Mouse (Mus musculus) lung, postnatal 0 days (tissue): ENCODE results near the gene Naa35. TPM values are rescaled to one million over a fixed set of nuclear protein-coding genes. Genes with fewer than 3 reads are reported as not detected.
A peak's percentile ranks its signal among the peaks of the same experiment; 100 is the strongest.

Source experiments
- ATAC-seq: fragments of 200-750 bp; cut with Nextera tagmentation; 2 replicates; pipeline ENCODE4 v1.8.0; 2017; ENCODE audit warnings: moderate library complexity
- DNase-seq: peaks from one replicate; pipeline ENCODE4 v3.0.0-alpha.2; 2016; ENCODE audit warnings: low spot score
- H3K27ac ChIP-seq: fragments of 300-500 bp; sonication (generic); 2 replicates; pipeline ENCODE4 v1.5.1; 2014; ENCODE audit warnings: antibody characterized with exemption, mild to moderate bottlenecking, low read length, mixed read lengths
- H3K27me3 ChIP-seq: fragments of 300-500 bp; sonication (generic); replicated peaks from 2 replicates; pipeline ENCODE4 v1.6.1; 2014; ENCODE audit warnings: low read length, mixed read lengths; ENCODE audit not compliant: insufficient read depth
- H3K36me3 ChIP-seq: fragments of 300-500 bp; sonication (generic); 2 replicates; pipeline ENCODE4 v1.6.1; 2014; ENCODE audit warnings: low read length, mixed read lengths; ENCODE audit not compliant: insufficient read depth
- H3K4me1 ChIP-seq: fragments of 300-500 bp; sonication (generic); 2 replicates; pipeline ENCODE4 v1.6.1; 2014; ENCODE audit warnings: antibody characterized with exemption, low read depth, low read length, mixed read lengths; ENCODE audit not compliant: insufficient read depth
- H3K4me2 ChIP-seq: fragments of 300-500 bp; sonication (generic); replicated peaks from 2 replicates; pipeline ENCODE4 v1.6.1; 2014; ENCODE audit warnings: low read depth, mild to moderate bottlenecking, low read length, moderate library complexity, mixed read lengths
- H3K4me3 ChIP-seq: fragments of 300-500 bp; sonication (generic); 2 replicates; pipeline ENCODE4 v1.5.1; 2014; ENCODE audit warnings: low read depth, low read length
- H3K9ac ChIP-seq: fragments of 300-500 bp; sonication (generic); replicated peaks from 2 replicates; pipeline ENCODE4 v1.6.1; 2014; ENCODE audit warnings: low read depth, mild to moderate bottlenecking
- H3K9me3 ChIP-seq: fragments of 300-500 bp; sonication (generic); 2 replicates; pipeline ENCODE4 v1.6.1; 2016; ENCODE audit warnings: low read length, mixed read lengths
- CTCF ChIP-seq: IDR thresholded peaks from 2 replicates; pipeline ENCODE4 v1.5.1; 2016; ENCODE audit warnings: antibody characterized with exemption, mild to moderate bottlenecking
- EP300 ChIP-seq: IDR thresholded peaks from 2 replicates; pipeline ENCODE4 v1.6.1; 2016; ENCODE audit warnings: antibody characterized with exemption, mild to moderate bottlenecking, control low read depth
- WGBS: fragments of 180-500 bp; shearing (Covaris S2); extraction: QIAGEN DNeasy Blood & Tissue Kit; methylation state at CpG from one replicate; pipeline ENCODE4 v1.1.7; 2014; 5-methylcytosine and 5-hydroxymethylcytosine counted together
- polyA plus RNA-seq: library from polyadenylated mRNA; unstranded; fragments of >200 nt; fragmentation: Nextera tagmentation; extraction: Ambion mirVana; gene quantifications from 2 replicates; pipeline ENCODE4 v1.2.1, GENCODE M21; 2015

Gene Naa35
- polyA plus RNA-seq, 1 experiment from 2014 or later: 43.3 TPM

- no peak overlapping the region for H3K27ac ChIP-seq
- no peak overlapping the region for H3K4me2 ChIP-seq
- no peaks in the 10 kb centered on the region for H3K4me1 ChIP-seq
- DNase-seq: no peak
- no peak overlapping the region for H3K4me3 ChIP-seq
- H3K9me3 ChIP-seq: no peaks in the 10 kb centered on the region
- WGBS: 92% methylated on average over 12 of the region's 12 CpGs
- H3K9ac ChIP-seq: no peak overlapping the region
- H3K36me3 ChIP-seq: peaks cover 6% of the 10 kb centered on the region; the same call in 1 of the 2 replicates
- TF ChIP-seq CTCF (no peak), EP300 (no peak)
- no peak for ATAC-seq
- H3K27me3 ChIP-seq: no peaks in the 10 kb centered on the region
Measured at GRCm38 (mm10) chr13:59661966-59662365, 76.9 kb downstream of the Naa35 start.

DNA sequence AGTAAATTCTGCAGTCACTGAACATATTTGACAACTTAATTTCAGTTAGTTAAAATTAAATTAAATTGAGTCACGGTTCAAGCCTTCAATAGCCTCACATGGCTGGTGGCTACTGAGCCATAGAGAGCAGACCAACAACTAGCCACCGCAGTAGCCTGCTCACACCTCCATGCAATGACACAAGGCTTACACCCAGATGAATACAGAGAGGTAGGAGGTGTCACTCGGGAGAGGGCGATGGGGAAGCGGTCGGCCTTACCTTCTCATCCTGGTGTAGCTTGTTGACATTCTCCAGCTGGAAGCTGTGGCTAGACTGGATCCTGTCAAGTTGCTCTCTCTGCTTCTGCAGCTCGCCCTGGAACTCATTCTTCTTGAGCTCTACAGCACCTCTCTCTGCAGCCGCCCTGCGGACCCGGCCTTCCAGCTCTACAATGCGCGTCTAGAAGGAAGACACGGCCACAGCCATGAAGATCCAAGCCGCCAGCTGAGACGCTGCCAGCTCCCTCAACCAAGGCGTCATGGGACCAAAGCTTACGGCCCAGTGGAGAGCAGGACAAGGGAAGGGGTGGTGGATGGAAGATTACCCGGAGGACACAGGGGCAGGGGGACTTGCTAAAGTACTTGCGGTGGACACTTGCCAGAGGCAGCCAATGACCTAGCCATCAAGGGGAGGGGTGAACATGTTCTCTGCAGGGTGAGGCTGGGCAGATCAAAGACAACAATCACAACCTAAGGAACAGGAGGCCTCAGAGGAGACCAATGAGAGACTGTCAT lies 79.1 kb downstream of the Naa35 start:
- H3K27me3 ChIP-seq: no peaks in the 10 kb centered on the region
- H3K4me3 ChIP-seq: no peak overlapping the region
- H3K4me2 ChIP-seq: no peak overlapping the region
- no peak overlapping the region for H3K9ac ChIP-seq
- 88% methylated on average over 19 of the region's 19 CpGs for WGBS
- no peak for ATAC-seq
- no peak for DNase-seq
- TF ChIP-seq EP300 (no peak), CTCF (no peak)
- no peaks in the 10 kb centered on the region; the same call in 1 of the 2 replicates for H3K4me1 ChIP-seq
- H3K27ac ChIP-seq: peak overlapping the region; percentile 9; the same call in 1 of the 2 replicates
- H3K36me3 ChIP-seq: peaks cover 6% of the 10 kb centered on the region; the same call in 1 of the 2 replicates
- H3K9me3 ChIP-seq: no peaks in the 10 kb centered on the region

DNA sequence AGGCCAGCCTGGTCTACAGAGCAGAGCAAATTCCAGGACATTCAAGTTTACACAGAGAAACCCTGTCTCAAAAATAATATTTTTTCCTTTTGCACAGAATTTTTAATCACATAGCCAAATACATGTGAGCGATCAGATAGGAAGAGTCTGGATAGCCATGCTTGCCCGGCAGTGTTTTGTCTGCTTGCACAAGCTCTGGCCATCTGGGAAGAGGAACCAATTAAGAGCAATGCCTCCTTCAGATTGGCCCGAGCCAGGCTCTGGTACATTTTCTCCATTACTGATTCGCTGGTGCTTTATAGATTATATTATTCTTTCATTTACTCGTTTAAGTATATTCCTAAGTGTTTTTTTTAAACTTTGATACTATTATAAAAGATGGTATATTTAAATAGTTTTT lies 82.7 kb downstream of the Naa35 start:
- no peak for ATAC-seq
- WGBS: 81% methylated on average over 5 of the region's 5 CpGs
- no peak overlapping the region for H3K27ac ChIP-seq

GRCm38 (mm10) chr13:59668501-59669093 lies 83.5 kb downstream of the Naa35 start:
- Histone ChIP-seq H3K27ac (peak overlapping the region; percentile 60), H3K4me3 (no peak overlapping the region), H3K9me3 (no peaks in the 10 kb centered on the region), H3K4me2 (no peak overlapping the region; the same call in 1 of the 2 replicates), H3K9ac (no peak overlapping the region), H3K27me3 (no peaks in the 10 kb centered on the region), H3K4me1 (no peaks in the 10 kb centered on the region; the same call in 1 of the 2 replicates), H3K36me3 (peaks cover 6% of the 10 kb centered on the region; the same call in 1 of the 2 replicates)
- ATAC-seq: peak; percentile 85
- TF ChIP-seq CTCF: no peak
- peak; percentile 56 for TF ChIP-seq EP300
- peak; percentile 69 for DNase-seq
- 14% methylated on average over 11 of the region's 11 CpGs for WGBS

More for the DNA sequence above, 82.7 kb downstream of the Naa35 start:
- Histone ChIP-seq H3K36me3 (peaks cover 6% of the 10 kb centered on the region; the same call in 1 of the 2 replicates), H3K4me1 (no peaks in the 10 kb centered on the region; the same call in 1 of the 2 replicates), H3K9me3 (no peaks in the 10 kb centered on the region), H3K4me2 (no peak overlapping the region), H3K27me3 (no peaks in the 10 kb centered on the region), H3K9ac (no peak overlapping the region), H3K4me3 (no peak overlapping the region)
- no peak for DNase-seq
- TF ChIP-seq CTCF: no peak
- no peak for TF ChIP-seq EP300

DNA sequence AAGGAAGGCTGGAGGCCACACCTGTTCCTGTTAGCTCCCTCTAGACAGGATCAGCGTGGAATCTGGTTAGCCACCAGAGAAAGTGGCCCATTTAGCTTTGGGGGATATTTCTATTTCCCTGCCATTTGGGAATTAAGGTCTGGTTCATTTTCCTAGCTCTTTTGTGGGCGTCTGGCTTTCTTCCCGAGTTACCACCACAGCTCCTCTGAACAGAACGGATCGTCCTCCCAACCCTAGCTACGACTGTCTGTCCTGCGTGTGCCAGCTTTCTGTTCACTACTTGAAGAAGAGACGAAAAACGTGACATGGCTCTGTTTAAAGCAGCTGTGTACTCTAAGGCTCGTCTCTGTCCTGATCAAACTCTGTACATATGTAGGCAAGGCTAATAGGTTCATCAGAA lies 84.9 kb downstream of the Naa35 start:
- DNase-seq (no peak), ATAC-seq (no peak)
- H3K9ac ChIP-seq: no peak overlapping the region
- no peak overlapping the region for H3K4me3 ChIP-seq
- H3K4me2 ChIP-seq: no peak overlapping the region
- H3K27me3 ChIP-seq: no peaks in the 10 kb centered on the region
- H3K27ac ChIP-seq: no peak overlapping the region
- peaks cover 7% of the 10 kb centered on the region; the same call in 1 of the 2 replicates for H3K4me1 ChIP-seq
- WGBS: 89% methylated on average over 10 of the region's 10 CpGs
- TF ChIP-seq CTCF (no peak), EP300 (no peak)
- no peaks in the 10 kb centered on the region for H3K9me3 ChIP-seq
- H3K36me3 ChIP-seq: no peaks in the 10 kb centered on the region; the same call in 1 of the 2 replicates

DNA sequence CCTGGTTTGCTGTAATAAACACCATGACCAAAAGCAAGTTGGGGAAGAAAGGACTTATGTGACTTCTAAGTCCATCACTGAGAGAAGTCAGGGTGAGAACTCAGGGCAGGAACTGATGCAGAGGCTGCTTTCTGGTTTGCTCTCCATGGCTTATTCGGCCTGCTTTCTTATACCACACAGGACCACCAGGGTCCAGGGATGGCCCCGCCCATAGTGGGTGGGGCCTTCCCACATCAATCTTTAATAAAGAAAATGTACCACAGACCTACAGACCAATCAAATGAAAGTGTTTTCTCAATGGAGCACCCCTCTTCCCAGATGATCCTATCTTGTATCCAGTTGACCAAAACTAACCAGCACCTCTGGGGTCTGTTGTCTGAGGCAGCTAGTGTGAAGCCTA lies 86.5 kb downstream of the Naa35 start:
- Histone ChIP-seq H3K4me1 (peaks cover 7% of the 10 kb centered on the region; the same call in 1 of the 2 replicates), H3K9ac (no peak overlapping the region), H3K4me3 (no peak overlapping the region), H3K27ac (no peak overlapping the region), H3K27me3 (no peaks in the 10 kb centered on the region), H3K9me3 (no peaks in the 10 kb centered on the region), H3K36me3 (no peaks in the 10 kb centered on the region), H3K4me2 (no peak overlapping the region)
- DNase-seq (no peak), ATAC-seq (no peak)
- TF ChIP-seq CTCF: no peak
- no peak for TF ChIP-seq EP300
- 70% methylated on average over 2 of the region's 2 CpGs for WGBS
